ENCODE assay signal across 8 mouse cellular contexts in the genomic region with DNA sequence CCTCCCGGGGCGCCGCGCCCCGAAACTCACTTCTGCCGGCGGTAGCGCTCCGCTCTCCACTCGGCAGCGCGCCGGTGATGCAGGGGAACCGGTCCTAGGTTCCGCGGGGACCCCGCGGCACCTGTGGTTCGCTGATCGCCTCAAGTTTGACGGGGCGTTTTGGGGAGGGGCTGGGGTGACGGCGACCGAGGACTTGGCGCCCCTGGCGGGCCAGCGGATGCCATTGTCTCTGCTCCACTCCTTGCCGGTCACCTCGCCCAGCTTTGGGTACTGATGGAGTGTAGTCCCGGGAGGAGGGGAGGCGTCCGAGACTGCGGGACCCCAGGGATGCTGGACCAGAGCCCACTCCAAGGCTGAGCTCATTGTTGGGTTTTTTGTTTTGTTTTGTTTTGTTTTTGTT. TPM values are rescaled to one million over a fixed set of nuclear protein-coding genes. Genes with fewer than 3 reads are reported as not detected.
DNase-seq lines count a peak whose midpoint lies in the region; ATAC-seq lines count a peak whose summit lies in the region.

No protein-coding gene starts in this region.

- H3K27me3 ChIP-seq in erythroblast, embryonic 14.5 days (ENCODE audit: control insufficient read depth), result peaks cover 35% of the 10 kb centered on the region
- H3K27me3 ChIP-seq in forebrain, embryonic 13.5 days, result no peaks in the 10 kb centered on the region
- H3K27me3 ChIP-seq in hindbrain, embryonic 12.5 days, result peaks cover 10% of the 10 kb centered on the region
- H3K27me3 ChIP-seq in megakaryocyte, embryonic 14.5 days (replicated peaks), result peaks cover 10% of the 10 kb centered on the region

- peak overlapping the region; percentile 92 for H3K27ac ChIP-seq in forebrain, embryonic 13.5 days
- peak overlapping the region; percentile 92 for H3K27ac ChIP-seq in hindbrain, embryonic 12.5 days

- H3K9ac ChIP-seq in forebrain, embryonic 13.5 days, result peak overlapping the region; percentile 77
- H3K9ac ChIP-seq in hindbrain, embryonic 12.5 days, result peak overlapping the region; percentile 68

- H3K4me1 ChIP-seq in erythroblast, embryonic 14.5 days (ENCODE audit: control insufficient read depth), result peaks cover 9% of the 10 kb centered on the region
- H3K4me1 ChIP-seq in forebrain, embryonic 13.5 days, result no peaks in the 10 kb centered on the region; the same call in 1 of the 2 replicates
- no peaks in the 10 kb centered on the region for H3K4me1 ChIP-seq in hindbrain, embryonic 12.5 days
- H3K4me1 ChIP-seq in megakaryocyte, embryonic 14.5 days, result peaks cover 3% of the 10 kb centered on the region; the same call in 1 of the 2 replicates

- no peaks in the 10 kb centered on the region for H3K36me3 ChIP-seq in erythroblast, embryonic 14.5 days (ENCODE audit: control insufficient read depth)
- H3K36me3 ChIP-seq in forebrain, embryonic 13.5 days (ENCODE audit: poor library complexity, severe bottlenecking), result no peaks in the 10 kb centered on the region
- H3K36me3 ChIP-seq in hindbrain, embryonic 12.5 days, result no peaks in the 10 kb centered on the region
- no peaks in the 10 kb centered on the region for H3K36me3 ChIP-seq in megakaryocyte, embryonic 14.5 days (replicated peaks; ENCODE audit: low read length)

- ATAC-seq in erythroblast, adult 5-6 weeks (replicated peaks; ENCODE audit: low FRiP score, poor library complexity, severe bottlenecking), result no peak
- peak; percentile 42 for ATAC-seq in forebrain, embryonic 13.5 days
- ATAC-seq in hindbrain, embryonic 12.5 days (ENCODE audit: low FRiP score), result peak; percentile 54

- 36% methylated on average over 12 of the region's 34 CpGs for WGBS in forebrain, embryonic 13.5 days
- 23% methylated on average over 29 of the region's 34 CpGs for WGBS in hindbrain, embryonic 12.5 days

- peak overlapping the region; percentile 67 for H3K4me3 ChIP-seq in erythroblast, embryonic 14.5 days (replicated peaks)
- peak overlapping the region; percentile 64 for H3K4me3 ChIP-seq in forebrain, embryonic 13.5 days
- peak overlapping the region; percentile 60 for H3K4me3 ChIP-seq in hindbrain, embryonic 12.5 days
- peak overlapping the region; percentile 95 for H3K4me3 ChIP-seq in megakaryocyte, embryonic 14.5 days (replicated peaks)

- intact Hi-C loops in left cerebral cortex, postnatal 36 days (cut with DNase I), result no loop called here

- H3K9me3 ChIP-seq in erythroblast, embryonic 14.5 days (ENCODE audit: control insufficient read depth, low read length), result peaks cover 14% of the 10 kb centered on the region
- H3K9me3 ChIP-seq in forebrain, embryonic 13.5 days (replicated peaks), result no peaks in the 10 kb centered on the region
- H3K9me3 ChIP-seq in hindbrain, embryonic 12.5 days (replicated peaks), result no peaks in the 10 kb centered on the region
- peaks cover 8% of the 10 kb centered on the region for H3K9me3 ChIP-seq in megakaryocyte, embryonic 14.5 days

- DNase-seq in brain, adult 2 months (ENCODE audit: low read depth, low spot score), result peak; percentile 29
- DNase-seq in left cerebral cortex, postnatal 36 days (ENCODE audit: low spot score in 2 of 2), result peak; percentile 9 to 15
- DNase-seq in spleen, postnatal 4 days (ENCODE audit: low spot score in 2 of 2), result peak; percentile 31 to 72

- peak overlapping the region; percentile 54 for H3K4me2 ChIP-seq in forebrain, embryonic 13.5 days
- H3K4me2 ChIP-seq in hindbrain, embryonic 12.5 days (replicated peaks), result peak overlapping the region; percentile 52

RNA-seq across cellular contexts. Expression of gene Ap1s2, which starts 0.6 kb away (rescaled TPM):
- polyA plus RNA-seq in erythroblast, embryonic 14.5 days (2012), result 0.04 and 0.12 TPM in 2 replicates
- 45.4 and 45.5 TPM in 2 replicates for total RNA-seq in erythroblast, adult 5-6 weeks (2015; ENCODE audit: low replicate concordance)
- total RNA-seq in erythroblast, adult 5-6 weeks (2017; ENCODE audit: low replicate concordance), result 18.4 and 20.2 TPM in 2 replicates
- 77.9 and 81.4 TPM in 2 replicates for polyA plus RNA-seq in forebrain, embryonic 13.5 days (2015; fragmentation: Nextera tagmentation; extraction: Ambion mirVana)
- 51.9 and 58.5 TPM in 2 replicates for polyA plus RNA-seq in hindbrain, embryonic 12.5 days (2016; fragmentation: Nextera tagmentation; extraction: Ambion mirVana)
- 10 to 100 TPM; 26.8 to 38.6 TPM for total RNA-seq in left cerebral cortex, postnatal 36 days (2021)
- 2.6 TPM in 1 of 2 replicates, not detected in the other for polyA plus RNA-seq in megakaryocyte, embryonic 14.5 days (2012; ENCODE audit: insufficient read depth, low replicate concordance)

RNA-seq across cellular contexts. Expression of gene Zrsr2, which starts 49.1 kb away (rescaled TPM):
- polyA plus RNA-seq in erythroblast, embryonic 14.5 days (2012), result 2.6 and 3.9 TPM in 2 replicates
- 4.8 and 22.4 TPM in 2 replicates for total RNA-seq in erythroblast, adult 5-6 weeks (2015; ENCODE audit: low replicate concordance)
- 9.8 and 14.2 TPM in 2 replicates for total RNA-seq in erythroblast, adult 5-6 weeks (2017; ENCODE audit: low replicate concordance)
- polyA plus RNA-seq in forebrain, embryonic 13.5 days (2015; fragmentation: Nextera tagmentation; extraction: Ambion mirVana), result 61.0 and 62.2 TPM in 2 replicates
- 72.2 and 72.6 TPM in 2 replicates for polyA plus RNA-seq in hindbrain, embryonic 12.5 days (2016; fragmentation: Nextera tagmentation; extraction: Ambion mirVana)
- total RNA-seq in left cerebral cortex, postnatal 36 days (2021), result 10 to 100 TPM; 40.3 to 53.9 TPM
- 8.8 and 38.4 TPM in 2 replicates for polyA plus RNA-seq in megakaryocyte, embryonic 14.5 days (2012; ENCODE audit: insufficient read depth, low replicate concordance)

Comparison
In these comparisons a context has a peak if more than half of its experiments do, and no peak if none do; other contexts are left out.
1. RNA of gene Ap1s2, which starts 0.6 kb away (polyA plus RNA-seq): 77.9 to 81.4 TPM in forebrain, embryonic 13.5 days and 51.9 to 58.5 TPM in hindbrain, embryonic 12.5 days; 2.6 TPM in megakaryocyte, embryonic 14.5 days and 0.04 to 0.12 TPM in erythroblast, embryonic 14.5 days; every median in the first group is over 10 times any median in the second.
2. Peak in every context shown above with its lines, with median percentiles within 50 percentile points of each other: H3K4me3 ChIP-seq and DNase-seq.